Mouse (Mus musculus) c-Kit-negative CD71-positive TER-119-positive erythroid progenitor cells, embryonic 14.5 days (primary cell): ENCODE results near the gene Csf3.
A peak's percentile ranks its signal among the peaks of the same experiment; 100 is the strongest.
"Not testable (repeated sequence)": the region's sequence is repeated elsewhere in the genome, so short reads cannot be mapped to it uniquely, and the experiment has no call there.

ENCODE experiments used
- DNase-seq: peaks from one replicate; pipeline ENCODE4 v3.0.0-alpha.2; 2013; ENCODE audit warnings: low read depth, low spot score

Gene Csf3

GRCm38 (mm10) chr11:98701213-98701670 is at the start of gene Csf3:
Gene Csf3, plus strand, starts transcription at chr11:98701263.
- DNase-seq = no peak

GRCm38 (mm10) chr11:98655076-98655475 is 46.0 kb upstream of the Csf3 start:
- not testable (repeated sequence) for DNase-seq

DNA sequence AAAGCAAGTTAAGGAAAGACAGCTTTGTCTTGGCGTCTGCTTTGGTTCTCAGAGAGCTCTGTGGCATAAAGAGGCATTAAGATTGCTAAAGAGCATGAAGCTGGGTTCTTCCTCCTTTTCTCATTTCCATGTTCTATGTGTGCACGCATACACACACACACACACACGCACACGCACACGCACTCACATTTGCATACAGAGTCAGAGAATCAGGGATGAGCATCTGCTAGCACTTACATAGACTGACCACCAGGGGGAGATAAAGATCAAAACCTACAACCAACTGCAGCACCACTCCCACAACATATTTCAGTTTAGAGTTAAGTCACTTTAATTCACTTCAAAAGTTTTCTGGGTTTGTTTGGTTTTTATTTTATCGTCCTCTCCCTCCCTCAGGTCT is 40.5 kb upstream of the Csf3 start:
- DNase-seq = peak; percentile 44

- no peak for DNase-seq
Observed at GRCm38 (mm10) chr11:98664091-98664490, 37.0 kb upstream of the Csf3 start, which contains the start of gene Gsdma. Gene Gsdma, plus strand, starts transcription at chr11:98664351.

DNA sequence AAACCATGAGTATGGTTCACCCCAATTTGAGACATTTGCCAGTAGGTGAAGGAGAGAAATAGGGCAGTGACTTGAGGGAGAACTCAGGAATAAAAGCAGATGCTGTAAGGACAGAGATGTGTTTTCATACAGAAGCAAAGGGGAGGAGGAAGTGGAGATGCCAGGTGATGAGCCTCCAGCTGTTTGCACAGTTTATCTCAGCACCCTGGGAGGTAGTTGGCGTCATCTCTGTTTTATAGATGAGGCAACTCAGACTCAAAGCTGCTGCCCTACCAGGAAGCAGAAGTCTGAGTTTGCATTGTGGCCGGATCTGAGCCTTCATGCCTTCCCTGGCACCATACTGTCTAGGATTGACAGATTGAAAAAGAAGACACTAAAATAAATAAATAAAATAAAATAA is 32.1 kb upstream of the Csf3 start:
- DNase-seq = no peak

DNA sequence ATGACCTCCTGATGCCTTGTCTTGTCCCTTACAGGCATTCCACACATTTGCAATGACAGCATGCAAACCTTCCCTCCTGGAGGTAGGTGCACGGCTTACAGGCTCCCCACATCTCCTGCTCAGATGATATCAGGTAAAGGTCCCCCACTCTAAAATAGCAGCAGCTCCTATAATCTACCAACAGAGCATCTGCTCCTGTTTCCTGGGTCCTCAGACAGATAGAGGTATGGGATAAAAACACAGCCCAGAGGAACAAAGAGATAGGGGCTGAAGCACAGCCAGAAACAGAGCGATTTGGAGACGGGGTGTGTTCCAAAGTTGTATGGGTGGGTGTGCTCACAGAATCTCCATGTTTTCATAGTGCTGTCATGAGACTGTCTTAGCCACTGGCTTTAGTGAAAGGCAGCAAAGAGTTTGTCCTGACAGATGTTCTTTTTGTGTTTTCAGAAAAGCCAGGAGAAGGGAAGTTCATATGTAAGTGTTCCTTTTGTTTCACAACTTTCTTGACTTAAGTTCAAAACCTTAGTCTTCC is 29.7 kb upstream of the Csf3 start:
- no peak for DNase-seq

GRCm38 (mm10) chr11:98671857-98672256 is 29.2 kb upstream of the Csf3 start:
- peak; percentile 26 for DNase-seq

DNA sequence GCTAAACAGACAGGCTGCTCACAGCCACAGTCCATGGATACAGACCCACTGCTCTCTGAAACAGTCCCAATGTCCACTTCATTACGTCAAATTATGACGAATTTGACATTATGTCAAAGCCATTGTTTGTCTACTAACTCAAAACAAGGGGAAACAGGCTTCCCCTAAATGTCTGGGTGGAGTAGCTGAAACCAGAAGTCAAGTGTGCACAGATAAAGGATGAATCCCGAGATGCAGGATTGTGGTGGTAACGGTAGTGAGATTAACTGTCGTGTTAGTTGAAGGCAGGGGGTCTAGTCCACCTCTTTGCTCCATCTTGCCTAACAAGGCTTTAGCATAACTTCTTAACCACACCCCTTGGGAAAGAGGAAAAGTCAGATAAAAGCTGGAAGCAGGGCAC is 28.6 kb upstream of the Csf3 start:
- DNase-seq = no peak

GRCm38 (mm10) chr11:98673136-98673535 is 27.9 kb upstream of the Csf3 start:
- DNase-seq = not testable (repeated sequence)

DNA sequence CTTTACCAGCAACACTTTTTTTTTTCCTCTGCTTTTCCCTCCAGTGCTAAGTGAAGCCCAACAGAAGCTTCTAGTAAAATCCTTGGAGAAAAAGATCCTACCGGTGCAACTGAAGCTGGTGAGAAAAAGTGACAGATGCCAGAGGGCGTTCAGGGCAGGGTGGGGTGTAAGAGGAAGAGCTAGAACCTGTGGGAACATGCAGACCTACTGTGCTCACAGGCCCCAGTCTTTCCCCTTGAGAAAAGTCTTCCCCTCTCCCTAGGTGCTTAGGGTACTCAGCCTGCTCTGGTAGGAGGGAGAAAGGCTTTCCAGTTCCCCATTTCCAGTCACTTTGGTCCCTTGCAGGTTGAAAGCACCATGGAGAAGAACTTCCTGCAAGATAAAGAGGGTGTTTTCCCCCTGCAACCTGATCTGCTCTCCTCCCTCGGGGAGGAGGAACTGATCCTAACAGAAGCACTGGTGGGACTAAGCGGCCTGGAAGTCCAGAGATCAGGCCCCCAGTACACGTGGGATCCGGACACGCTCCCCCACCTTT is 25.2 kb upstream of the Csf3 start:
- no peak for DNase-seq

GRCm38 (mm10) chr11:98680023-98680422 is 21.0 kb upstream of the Csf3 start:
- DNase-seq = no peak

- not testable (repeated sequence) for DNase-seq
Observed at GRCm38 (mm10) chr11:98680595-98680994, 20.5 kb upstream of the Csf3 start.

GRCm38 (mm10) chr11:98681186-98681585 is 19.9 kb upstream of the Csf3 start:
- no peak for DNase-seq

GRCm38 (mm10) chr11:98681786-98682745 is 19.0 kb upstream of the Csf3 start, which contains the start of gene Psmd3:
Gene Psmd3, plus strand, starts transcription at chr11:98682554.
- peak; percentile 98 for DNase-seq

DNA sequence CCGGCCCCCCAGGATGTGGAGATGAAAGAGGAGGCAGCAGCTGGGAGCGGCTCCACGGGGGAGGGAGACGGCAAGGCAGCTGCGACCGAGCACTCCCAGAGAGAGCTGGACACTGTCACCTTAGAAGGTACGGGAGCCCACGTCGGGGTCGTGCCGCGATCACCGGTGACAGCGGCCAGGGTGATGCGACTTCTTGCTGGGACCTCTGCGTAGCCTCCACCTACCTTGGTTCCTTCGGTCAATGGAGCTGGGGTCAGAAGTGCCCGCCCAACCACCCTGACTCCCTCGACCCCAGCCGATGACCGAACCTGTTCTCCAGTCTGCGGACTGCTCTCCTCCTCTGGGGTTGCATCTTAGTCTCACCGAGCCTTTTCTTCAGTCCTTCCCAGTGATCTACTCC is 18.3 kb upstream of the Csf3 start:
- DNase-seq = peak; percentile 27

DNA sequence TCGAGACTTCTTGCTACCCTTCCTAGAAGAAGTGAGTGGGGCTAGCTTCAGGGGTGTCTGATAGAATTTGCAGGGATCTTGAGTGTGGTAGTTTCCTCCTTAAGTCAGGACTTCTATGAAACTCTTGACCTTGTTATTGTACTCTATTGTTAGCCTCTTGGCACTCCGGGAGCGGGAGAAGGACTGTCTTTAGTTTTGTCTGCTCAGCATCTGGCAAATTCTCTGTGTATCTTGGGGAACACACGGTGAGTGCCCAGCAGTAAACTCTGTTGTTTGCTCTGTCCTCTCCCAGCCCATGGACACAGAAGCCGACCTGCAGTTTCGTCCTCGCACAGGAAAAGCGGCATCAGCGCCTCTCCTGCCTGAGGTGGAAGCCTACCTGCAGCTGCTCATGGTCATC is 15.4 kb upstream of the Csf3 start:
- no peak for DNase-seq

- no peak for DNase-seq
Observed at GRCm38 (mm10) chr11:98686976-98687375, 14.1 kb upstream of the Csf3 start.

GRCm38 (mm10) chr11:98688009-98688408 is 13.1 kb upstream of the Csf3 start:
- no peak for DNase-seq

DNA sequence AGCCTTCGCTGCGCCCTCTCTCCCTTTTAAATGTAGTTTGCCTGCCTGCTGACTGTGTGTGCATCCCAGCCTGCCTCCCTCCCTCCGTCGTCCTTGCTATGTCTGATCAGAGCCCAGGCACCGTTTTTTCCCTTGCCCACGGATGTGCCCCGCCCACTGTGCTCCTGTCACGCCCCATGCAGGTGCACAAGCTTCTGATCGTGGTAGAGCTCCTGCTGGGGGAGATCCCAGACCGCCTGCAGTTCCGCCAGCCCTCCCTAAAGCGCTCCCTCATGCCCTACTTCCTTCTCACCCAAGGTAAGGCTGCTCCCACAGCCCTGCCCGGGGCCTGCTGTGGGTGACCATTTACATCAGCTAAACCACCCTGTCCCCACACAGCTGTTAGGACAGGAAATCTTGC is 7.9 kb upstream of the Csf3 start:
- no peak for DNase-seq

DNA sequence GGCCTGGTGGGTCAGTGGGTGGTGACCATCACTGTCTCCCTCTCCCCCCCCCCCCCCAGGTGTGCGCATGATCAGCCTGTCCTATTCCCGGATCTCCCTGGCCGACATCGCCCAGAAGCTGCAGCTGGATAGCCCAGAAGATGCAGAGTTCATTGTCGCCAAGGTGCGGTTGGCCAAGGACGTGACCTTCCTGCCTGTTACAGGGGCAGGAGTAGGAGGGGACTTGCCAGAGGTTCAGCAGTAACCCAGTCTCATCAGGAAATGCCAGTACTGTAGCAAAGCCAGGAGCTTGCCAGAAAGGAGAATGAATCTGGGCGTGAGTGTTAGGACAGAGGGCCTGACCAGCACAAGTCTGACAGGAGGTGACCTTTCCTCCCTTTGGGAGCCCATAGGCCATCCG is 7.3 kb upstream of the Csf3 start:
- DNase-seq = no peak

DNA sequence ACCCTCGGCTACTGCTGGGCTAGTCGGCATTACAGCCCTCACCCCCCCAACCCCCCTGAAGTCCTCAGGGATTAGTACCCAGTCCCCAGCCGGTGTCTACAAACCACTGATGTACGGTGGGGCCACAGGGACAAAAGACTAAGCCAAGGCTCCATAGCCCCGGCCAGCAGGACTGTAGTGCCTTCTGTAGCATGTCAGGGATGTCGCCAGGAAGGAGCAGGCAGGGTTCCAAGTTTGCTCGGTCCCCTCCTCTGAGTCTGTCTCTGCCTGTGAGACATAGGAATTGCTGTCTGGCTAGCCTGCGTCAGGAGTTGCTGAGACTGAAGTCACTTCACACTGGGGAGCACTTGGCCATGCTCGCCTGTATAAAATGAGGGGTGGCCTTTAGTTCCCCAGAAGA is 6.8 kb upstream of the Csf3 start:
- no peak for DNase-seq

- DNase-seq = no peak
Observed at GRCm38 (mm10) chr11:98695408-98695807, 5.7 kb upstream of the Csf3 start.
